Mouse (Mus musculus) MEL (cell line): ENCODE data around the gene Cfap77.

Source experiments
- CHD1 ChIP-seq: IDR thresholded peaks from 2 replicates; pipeline ENCODE4 v1.6.1; 2012; ENCODE audit warnings: low read depth, mild to moderate bottlenecking, inconsistent platforms, low read length, improper control_type of control experiment
- CHD2 ChIP-seq: IDR thresholded peaks from 2 replicates; pipeline ENCODE4 v1.6.1; 2011; ENCODE audit warnings: low read length, improper control_type of control experiment
- CTCF ChIP-seq, 3 experiments: IDR thresholded peaks in 2 of 3; conservative IDR thresholded peaks in 1 of 3; 2 replicates each; pipeline ENCODE4 v1.5.1; 2011 to 2012; ENCODE audit warnings: low read length in 3 of 3, low read depth in 2 of 3, mild to moderate bottlenecking in 2 of 3, improper control_type of control experiment in 1 of 3, inconsistent platforms in 1 of 3, mixed read lengths in 1 of 3, moderate library complexity in 1 of 3; ENCODE audit not compliant: control insufficient read depth in 1 of 3, insufficient read depth in 1 of 3, poor library complexity in 1 of 3, severe bottlenecking in 1 of 3
- E2F4 ChIP-seq: IDR thresholded peaks from 2 replicates; pipeline ENCODE4 v1.6.1; 2011; ENCODE audit warnings: low read depth, low read length, improper control_type of control experiment, borderline replicate concordance
- ETS1 ChIP-seq: IDR thresholded peaks from 2 replicates; pipeline ENCODE4 v1.6.1; 2012; ENCODE audit warnings: low read depth, mild to moderate bottlenecking, inconsistent platforms, low read length, improper control_type of control experiment, moderate library complexity
- MAX ChIP-seq: IDR thresholded peaks from 2 replicates; pipeline ENCODE4 v1.6.1; 2011; ENCODE audit warnings: low read length, improper control_type of control experiment
- MAZ ChIP-seq: IDR thresholded peaks from 2 replicates; pipeline ENCODE4 v1.6.1; 2012; ENCODE audit warnings: low read depth, mild to moderate bottlenecking, inconsistent platforms, low read length, improper control_type of control experiment
- MEF2A ChIP-seq: IDR thresholded peaks from 2 replicates; pipeline ENCODE4 v1.6.1; 2014; ENCODE audit warnings: low read depth, mild to moderate bottlenecking, inconsistent platforms, low read length, improper control_type of control experiment; ENCODE audit not compliant: poor library complexity, insufficient replicate concordance, severe bottlenecking; ENCODE audit errors: extremely low read depth
- MXI1 ChIP-seq: IDR thresholded peaks from 2 replicates; pipeline ENCODE4 v1.6.1; 2011; ENCODE audit warnings: mild to moderate bottlenecking, low read depth, low read length, improper control_type of control experiment
- POLR2A ChIP-seq, 2 experiments: IDR thresholded peaks; 2 replicates each; pipeline ENCODE4 v1.6.1; 2011 to 2012; ENCODE audit warnings: low read length in 2 of 2, mild to moderate bottlenecking in 2 of 2, control low read depth in 1 of 2, improper control_type of control experiment in 1 of 2, low read depth in 1 of 2, moderate library complexity in 1 of 2; ENCODE audit not compliant: control insufficient read depth in 1 of 2, insufficient read depth in 1 of 2, poor library complexity in 1 of 2
- POLR2AphosphoS5 ChIP-seq: IDR thresholded peaks from 2 replicates; pipeline ENCODE4 v1.6.1; 2012; ENCODE audit warnings: low read depth, borderline replicate concordance, mild to moderate bottlenecking, inconsistent platforms, low read length, moderate library complexity, mixed read lengths
- RAD21 ChIP-seq: IDR thresholded peaks from 2 replicates; pipeline ENCODE4 v1.6.1; 2011; ENCODE audit warnings: mild to moderate bottlenecking, low read depth, low read length, improper control_type of control experiment
- USF1 ChIP-seq: IDR thresholded peaks from 2 replicates; pipeline ENCODE4 v1.6.1; 2014; ENCODE audit warnings: low read depth, mild to moderate bottlenecking, inconsistent platforms, low read length, improper control_type of control experiment, moderate library complexity
- USF2 ChIP-seq, 2 experiments: IDR thresholded peaks; 2 replicates each; pipeline ENCODE4 v1.6.1; 2011 to 2012; ENCODE audit warnings: improper control_type of control experiment in 2 of 2, low read length in 2 of 2, borderline replicate concordance in 1 of 2, inconsistent platforms in 1 of 2, low read depth in 1 of 2, mild to moderate bottlenecking in 1 of 2; ENCODE audit not compliant: insufficient read depth in 1 of 2

GRCm38 (mm10) chr2:28946312-28946711, 108.6 kb downstream of the Cfap77 start:
- TF ChIP-seq RAD21 (no peak), CHD1 (no peak), USF2 (IDR thresholded peaks at IDR 0.05; ENCODE audit: borderline replicate concordance in 1 of 2, insufficient read depth in 1 of 2, low read depth in 1 of 2, low read length in 2 of 2) (no peak), E2F4 (no peak), CHD2 (no peak), CTCF (IDR thresholded peaks at IDR 0.05 in 2 of 3, conservative IDR thresholded peaks at IDR 0.05 in 1 of 3; ENCODE audit: control insufficient read depth in 1 of 3, insufficient read depth in 1 of 3, low read depth in 2 of 3, low read length in 3 of 3, poor library complexity in 1 of 3, severe bottlenecking in 1 of 3) (no peak), POLR2A (IDR thresholded peaks at IDR 0.05; ENCODE audit: control insufficient read depth in 1 of 2, insufficient read depth in 1 of 2, low read depth in 1 of 2, low read length in 2 of 2, poor library complexity in 1 of 2) (no peak), ETS1 (no peak), MAZ (no peak), MAX (no peak), MXI1 (no peak), MEF2A (no peak), POLR2AphosphoS5 (no peak), USF1 (no peak)
